Mouse (Mus musculus): ENCODE results near the gene Psmc2. TPM values are rescaled to one million over a fixed set of nuclear protein-coding genes. Genes with fewer than 3 reads are reported as not detected.

Psmc2 gene
- total RNA-seq, 2 experiments from 2014 or later = 108 to 111 TPM

DNA sequence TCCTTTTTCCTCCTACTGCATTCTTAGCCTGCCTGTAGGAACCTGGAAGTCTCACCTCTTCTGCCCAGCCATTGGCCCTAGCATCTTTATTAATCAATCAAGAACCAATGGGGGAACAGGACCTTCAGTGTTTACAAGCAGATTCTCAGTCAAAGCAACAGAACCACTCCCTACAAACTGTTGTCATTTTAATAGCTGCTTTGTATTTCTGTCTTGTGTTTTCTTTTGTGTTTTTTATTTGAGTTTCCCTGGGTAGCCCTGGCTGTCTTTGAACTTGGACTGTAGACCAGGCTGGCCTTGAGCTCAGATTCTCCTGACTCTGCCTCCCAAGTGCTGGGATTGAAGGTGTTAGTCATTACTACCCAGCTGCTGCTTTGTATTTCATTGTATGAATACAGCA is 7.1 kb downstream of the Psmc2 start:
- intact Hi-C loops (cut with DNase I) = no loop called here
- DNase-seq (ENCODE audit: low spot score in 2 of 2) = no peak

- DNase-seq (ENCODE audit: low spot score in 2 of 2) = no peak
- intact Hi-C loops (cut with DNase I) = no loop called here
These were observed 17.8 kb downstream of the Psmc2 start for GRCm38 (mm10) chr5:21802907-21803306.

- no peak for DNase-seq (ENCODE audit: low spot score in 2 of 2)
- intact Hi-C loops (cut with DNase I) = no loop called here
These were observed 18.7 kb downstream of the Psmc2 start for GRCm38 (mm10) chr5:21803691-21804188.

- DNase-seq (ENCODE audit: low spot score in 2 of 2) = peak in 1 of 2 experiments; percentile 15
- intact Hi-C loops (cut with DNase I) = no loop called here
These were observed 19.8 kb downstream of the Psmc2 start for GRCm38 (mm10) chr5:21804837-21805236.

DNA sequence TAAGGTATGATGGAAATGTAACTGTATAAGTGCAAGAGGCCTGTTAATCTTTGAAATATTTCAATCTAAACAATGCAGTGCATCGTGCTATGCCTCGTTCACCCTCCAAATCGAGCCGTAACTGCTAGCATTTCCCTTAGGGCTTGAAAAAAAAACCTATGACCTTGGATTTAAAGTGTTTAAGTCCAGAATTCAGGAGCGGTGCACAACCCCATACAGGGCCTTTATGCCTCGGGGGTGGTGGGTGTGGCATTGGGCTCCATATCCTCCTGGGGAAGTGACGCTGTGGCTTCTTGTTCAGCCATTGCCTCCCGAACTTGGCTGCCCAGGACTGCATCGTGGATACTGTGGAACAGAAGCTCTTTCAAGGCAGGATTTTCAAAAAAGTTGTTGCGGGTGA is 25.8 kb downstream of the Psmc2 start:
- intact Hi-C loops (cut with DNase I) = no loop called here
- no peak for DNase-seq (ENCODE audit: low spot score in 2 of 2)

- intact Hi-C loops (cut with DNase I) = no loop called here
- no peak for DNase-seq (ENCODE audit: low spot score in 2 of 2)
These were observed 28.9 kb downstream of the Psmc2 start for GRCm38 (mm10) chr5:21813994-21814393.

DNA sequence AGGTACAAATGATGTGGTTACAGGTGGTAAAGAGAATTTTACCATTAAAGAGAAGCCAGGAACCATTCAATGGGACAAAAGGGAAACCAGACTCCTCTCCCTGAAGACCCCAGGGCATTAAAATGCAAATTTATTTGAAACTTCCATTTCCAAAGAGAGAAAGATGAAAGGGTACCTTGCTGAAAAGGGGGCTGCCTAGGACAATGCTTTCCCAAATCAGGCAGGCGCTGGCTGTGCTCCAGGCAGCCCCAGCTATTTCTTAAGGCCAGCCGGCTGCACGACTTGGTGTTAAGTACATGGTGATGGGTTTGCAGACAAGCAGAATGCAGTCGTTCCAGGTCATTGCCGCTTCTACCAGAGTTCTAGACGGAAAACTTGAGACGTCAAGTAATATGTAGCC is 41.3 kb downstream of the Psmc2 start:
- intact Hi-C loops (cut with DNase I) = no loop called here
- DNase-seq (ENCODE audit: low spot score in 2 of 2) = no peak

- DNase-seq (ENCODE audit: low spot score in 2 of 2) = no peak
These were observed 42.6 kb downstream of the Psmc2 start for GRCm38 (mm10) chr5:21827643-21828042.

GRCm38 (mm10) chr5:21828855-21829254 is 43.8 kb downstream of the Psmc2 start:
- DNase-seq (ENCODE audit: low spot score in 2 of 2) = peak; percentile 22 to 32
- intact Hi-C loops (cut with DNase I) = no loop called here

More at GRCm38 (mm10) chr5:21827643-21828042, 42.6 kb downstream of the Psmc2 start:
- intact Hi-C loops (cut with DNase I) = no loop called here

DNA sequence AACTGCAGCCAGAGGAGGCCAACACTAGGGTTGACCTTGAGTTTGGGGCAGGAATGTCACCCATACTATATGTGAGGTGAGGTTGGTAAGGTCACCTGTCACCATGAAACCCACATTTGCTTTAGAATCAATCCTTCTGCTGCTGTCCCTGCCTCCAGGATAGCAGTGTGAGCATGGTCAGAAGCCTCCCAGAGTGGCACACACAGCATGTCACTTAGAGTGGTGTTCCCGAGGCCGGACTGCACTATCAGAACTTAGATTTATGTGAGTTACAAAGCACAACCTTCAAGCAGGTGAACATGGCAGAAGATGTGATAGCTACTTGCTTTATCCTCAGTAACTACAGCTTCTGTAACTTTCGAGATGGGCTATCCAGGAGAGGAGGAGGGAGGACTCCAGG is 46.7 kb downstream of the Psmc2 start:
- intact Hi-C loops (cut with DNase I) = no loop called here
- DNase-seq (ENCODE audit: low spot score in 2 of 2) = no peak

DNA sequence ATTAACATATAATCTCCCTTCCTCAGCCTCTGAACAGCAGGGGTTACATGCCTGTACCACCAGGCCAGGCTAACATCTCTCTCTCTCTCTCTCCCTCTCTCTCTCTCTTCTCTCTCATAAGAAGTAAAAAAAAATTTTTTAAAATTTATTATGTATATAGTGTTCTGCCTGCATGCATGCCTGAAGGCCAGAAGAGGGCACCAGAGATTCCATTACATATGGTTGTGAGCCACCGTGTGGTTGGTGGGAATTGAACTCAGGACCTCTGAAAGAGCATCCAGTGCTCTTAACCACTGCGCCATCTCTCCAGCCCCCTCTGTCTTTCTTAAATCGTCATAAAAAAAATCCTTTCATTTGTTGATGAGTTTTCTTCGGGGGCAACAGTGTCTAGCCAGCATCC is 59.6 kb downstream of the Psmc2 start:
- no peak for DNase-seq (ENCODE audit: low spot score in 2 of 2)
- intact Hi-C loops (cut with DNase I) = no loop called here

DNA sequence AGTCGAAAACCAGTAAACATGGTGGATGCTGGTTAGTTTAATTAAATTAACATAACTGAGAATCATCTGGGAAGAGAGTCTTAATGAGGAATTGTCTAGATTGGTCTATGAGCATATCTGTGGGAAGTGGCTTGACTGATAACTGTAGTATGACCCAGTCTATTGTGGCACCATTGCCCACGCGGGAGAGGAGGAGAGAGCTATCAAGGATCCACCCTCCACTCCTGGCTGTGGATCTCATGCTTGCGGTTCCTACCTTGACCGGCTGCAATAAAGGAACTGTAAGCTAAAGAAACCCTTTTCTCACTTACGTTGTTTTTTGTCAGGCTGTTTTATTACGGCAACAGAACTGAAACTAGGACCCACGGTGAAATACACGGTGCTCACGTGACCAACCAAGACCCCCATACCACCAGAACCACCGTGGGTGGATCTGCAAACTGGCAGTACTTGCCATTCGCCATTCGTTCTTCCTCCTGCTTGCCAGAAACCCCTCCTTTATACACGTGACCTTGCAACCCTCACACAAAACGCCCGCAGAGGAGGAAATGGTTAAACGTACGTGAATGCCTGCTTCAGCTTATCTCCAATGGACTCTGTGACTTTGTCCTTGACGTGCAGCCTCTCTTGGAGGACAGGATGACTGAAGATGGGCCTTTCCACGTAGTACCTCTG is 61.7 kb downstream of the Psmc2 start:
- no peak for DNase-seq (ENCODE audit: low spot score in 2 of 2)
- intact Hi-C loops (cut with DNase I) = no loop called here

GRCm38 (mm10) chr5:21847438-21847837 is 62.4 kb downstream of the Psmc2 start:
- intact Hi-C loops (cut with DNase I) = no loop called here
- no peak for DNase-seq (ENCODE audit: low spot score in 2 of 2)

DNA sequence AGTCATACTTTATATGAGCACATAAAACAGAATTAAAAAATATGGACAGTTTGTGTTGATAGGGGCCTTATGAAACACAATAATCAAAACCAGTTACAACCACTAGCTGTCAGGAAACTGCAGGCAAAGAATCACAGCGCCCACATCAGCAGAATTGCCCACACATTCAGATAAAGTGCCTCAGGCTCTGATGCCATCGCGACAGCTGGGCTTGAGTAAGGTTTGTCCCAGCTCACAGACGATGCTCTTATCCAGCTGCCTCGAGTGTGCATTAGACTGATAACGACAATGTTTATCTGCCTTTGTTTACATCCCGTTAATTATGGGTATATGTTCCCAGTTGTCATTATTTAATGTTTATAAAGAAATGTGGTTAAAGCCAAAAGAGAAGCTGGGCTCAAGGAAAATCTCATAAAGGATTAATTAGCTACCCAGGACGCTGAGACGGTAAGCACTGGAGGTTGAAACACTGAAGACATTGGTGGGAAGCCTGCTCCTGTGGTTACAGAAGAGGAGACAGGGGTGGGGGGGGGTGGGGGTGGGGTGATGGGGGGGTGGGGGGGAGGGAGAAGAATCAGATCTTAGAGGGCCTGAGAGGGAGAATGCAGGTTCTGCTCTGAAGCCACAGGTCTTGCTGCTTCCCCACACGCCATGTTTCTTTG is 66.7 kb downstream of the Psmc2 start:
- intact Hi-C loops (cut with DNase I) = no loop called here
- DNase-seq (ENCODE audit: low spot score in 2 of 2) = no peak

Other genes starting within 250 kb of the Psmc2 start
- under 1 TPM; 0.42 to 0.43 TPM for gene Lrrc17, start 241.7 kb upstream of the Psmc2 start, total RNA-seq (2021)
- under 1 TPM; 0.29 to 0.44 TPM for gene Fbxl13, start 139.6 kb upstream of the Psmc2 start, total RNA-seq (2021)
- gene Armc10, start 139.5 kb upstream of the Psmc2 start, total RNA-seq (2021) = 10 to 100 TPM; 18.6 to 23.6 TPM
- 10 to 100 TPM; 11.6 to 15.4 TPM for gene Napepld, start 83.9 kb upstream of the Psmc2 start, total RNA-seq (2021)
- gene Pmpcb, start 48.1 kb upstream of the Psmc2 start, total RNA-seq (2021) = 10 to 100 TPM; 58.6 to 71.4 TPM
- 10 to 100 TPM; 29.6 to 31.8 TPM for gene Dnajc2, start within 50 bp of the Psmc2 start, total RNA-seq (2021)
- under 1 TPM; 0.37 to 0.45 TPM for gene Slc26a5, start 80.3 kb downstream of the Psmc2 start, total RNA-seq (2021)

All from left cerebral cortex, postnatal 36 days (tissue).